Comparison of ENCODE assay signal across 23 mouse cellular contexts in genomic region chr7:45597013-45597412, GRCm38 (mm10). TPM values are rescaled to one million over a fixed set of nuclear protein-coding genes. Genes with fewer than 3 reads are reported as not detected.
A peak's percentile ranks its signal among the peaks of the same experiment; 100 is the strongest.
DNase-seq lines count a peak whose midpoint lies in the region; ATAC-seq and TF ChIP-seq lines count a peak whose summit lies in the region.
"Had no signal": no experiment of that assay in that cellular context is flagged by ENCODE, and none has a peak within 500 bp of the region (broad histone marks: within the 10 kb centered on the region; RNA-seq: fewer than 3 reads in every experiment).

No protein-coding gene starts in this region.

- H3K27me3 ChIP-seq in liver, adult 2 months (ENCODE audit: control insufficient read depth, insufficient read depth, low read length) = no peaks in the 10 kb centered on the region
- H3K27me3 ChIP-seq in liver, embryonic 12.5 days (replicated peaks) = no peaks in the 10 kb centered on the region
- no peaks in the 10 kb centered on the region for H3K27me3 ChIP-seq in liver, postnatal 0 days (ENCODE audit: insufficient read depth, low read length)
- H3K27me3 ChIP-seq: CH12.LX, Patski had no signal

- WGBS in liver, adult 2 months = 45% methylated on average over 5 of the region's 5 CpGs
- 69% methylated on average over 5 of the region's 5 CpGs for WGBS in liver, embryonic 12.5 days (ENCODE audit: insufficient replicate concordance)
- 65% methylated on average over 5 of the region's 5 CpGs for WGBS in liver, postnatal 0 days (ENCODE audit: insufficient replicate concordance)

- ATAC-seq in liver, embryonic 12.5 days = no peak
- peak; percentile 53 for ATAC-seq in liver, postnatal 0 days
- ATAC-seq: activated CD4-positive, CD25-positive, alpha-beta regulatory T cell, adult 4 months; CD4-positive, CD25-positive, alpha-beta regulatory T cell, adult 4 months; Patski had no signal

- H3K79me2 ChIP-seq in liver, adult 2 months (ENCODE audit: control insufficient read depth, insufficient read depth, low read length) = no peaks in the 10 kb centered on the region

- TF ChIP-seq POLR2A in liver, adult 2 months (IDR thresholded peaks at IDR 0.05; ENCODE audit: extremely low read depth, insufficient read depth, low read length) = no peak

- no peak overlapping the region for H3K4me2 ChIP-seq in liver, embryonic 12.5 days
- no peak overlapping the region for H3K4me2 ChIP-seq in liver, postnatal 0 days (ENCODE audit: low read depth, low read length)

- TF ChIP-seq CTCF in liver, adult 2 months (IDR thresholded peaks at IDR 0.05; ENCODE audit: low read depth, low read length) = no peak
- TF ChIP-seq CTCF in liver, postnatal 0 days (IDR thresholded peaks at IDR 0.05; ENCODE audit: low read depth) = no peak

- TF ChIP-seq EP300 in liver, postnatal 0 days (IDR thresholded peaks at IDR 0.05; ENCODE audit: low read depth) = no peak

- no peaks in the 10 kb centered on the region for H3K36me3 ChIP-seq in liver, adult 2 months (ENCODE audit: control insufficient read depth, insufficient read depth, low read length)
- no peaks in the 10 kb centered on the region for H3K36me3 ChIP-seq in liver, embryonic 12.5 days
- no peaks in the 10 kb centered on the region for H3K36me3 ChIP-seq in liver, postnatal 0 days (replicated peaks; ENCODE audit: insufficient read depth, low read length)
- H3K36me3 ChIP-seq: G1E had no signal

- no peak overlapping the region for H3K4me3 ChIP-seq in liver, adult 2 months (ENCODE audit: insufficient read depth, low read depth, low read length)
- H3K4me3 ChIP-seq in liver, embryonic 12.5 days = no peak overlapping the region
- H3K4me3 ChIP-seq in liver, postnatal 0 days (ENCODE audit: low read depth, low read length) = no peak overlapping the region

- H3K9ac ChIP-seq in liver, adult 2 months (ENCODE audit: low read depth, low read length) = no peak overlapping the region
- H3K9ac ChIP-seq in liver, embryonic 12.5 days = no peak overlapping the region
- no peak overlapping the region for H3K9ac ChIP-seq in liver, postnatal 0 days (replicated peaks)

- DNase-seq in liver, adult 2 months (ENCODE audit: extremely low read depth, low read depth, low spot score) = peak; percentile 77
- DNase-seq in liver, postnatal 0 days = no peak
- DNase-seq in liver = no peak
- DNase-seq: adrenal gland, adult 2 months; adrenal gland, adult 8-10 months; adrenal gland, postnatal 10 days; adrenal gland, postnatal 14 days; adrenal gland, postnatal 25 days; adrenal gland, postnatal 36 days; B cell, adult 2 months; cerebellum, adult 11 months; cerebellum, adult 11-12 months; cerebellum, adult 18-20 months had no signal

- no peaks in the 10 kb centered on the region for H3K9me3 ChIP-seq in liver, embryonic 12.5 days (replicated peaks)
- H3K9me3 ChIP-seq in liver, postnatal 0 days (ENCODE audit: low read length) = no peaks in the 10 kb centered on the region
- H3K9me3 ChIP-seq: G1E had no signal

- no peak overlapping the region for H3K27ac ChIP-seq in liver, adult 2 months (replicated peaks; ENCODE audit: insufficient read depth, low read depth, low read length)
- no peak overlapping the region for H3K27ac ChIP-seq in liver, embryonic 12.5 days
- H3K27ac ChIP-seq in liver, postnatal 0 days (ENCODE audit: low read depth) = peak overlapping the region; percentile 29; the same call in 1 of the 2 replicates

- H3K4me1 ChIP-seq in liver, adult 2 months (ENCODE audit: control insufficient read depth, insufficient read depth, low read length) = peaks cover 11% of the 10 kb centered on the region
- H3K4me1 ChIP-seq in liver, embryonic 12.5 days = peaks cover 12% of the 10 kb centered on the region
- H3K4me1 ChIP-seq in liver, postnatal 0 days (ENCODE audit: insufficient read depth) = peaks cover 10% of the 10 kb centered on the region

RNA-seq across cellular contexts. Expression of gene Fgf21, which starts 18.3 kb away (rescaled TPM):
- total RNA-seq in liver, adult 2 months (2014; rRNA removed) = 0.94 and 1.0 TPM in 2 replicates
- 3.7 and 4.3 TPM in 2 replicates for polyA plus RNA-seq in liver, adult 2 months (2012; rRNA removed)
- polyA plus RNA-seq in liver, embryonic 12.5 days (2016; fragmentation: Nextera tagmentation; extraction: Ambion mirVana) = not detected in 2 replicates
- 7.6 and 7.8 TPM in 2 replicates for polyA plus RNA-seq in liver, postnatal 0 days (2015; fragmentation: Nextera tagmentation; extraction: Ambion mirVana)
- total RNA-seq: adrenal gland, adult 2 months; adrenal gland, adult 8-10 months; adrenal gland, postnatal 25 days; MEL had no signal
- polyA plus RNA-seq: activated CD4-positive, CD25-positive, alpha-beta regulatory T cell, adult 4 months; brain, embryonic 14.5 days; CD4-positive, CD25-positive, alpha-beta regulatory T cell, adult 4 months; G1E had no signal

RNA-seq across cellular contexts. Expression of gene Fut1, which starts 20.1 kb away (rescaled TPM):
- not detected in 2 replicates for total RNA-seq in liver, adult 2 months (2014; rRNA removed)
- polyA plus RNA-seq in liver, adult 2 months (2012; rRNA removed) = 0.15 and 0.21 TPM in 2 replicates
- polyA plus RNA-seq in liver, embryonic 12.5 days (2016; fragmentation: Nextera tagmentation; extraction: Ambion mirVana) = 0.15 TPM in 1 of 2 replicates, not detected in the other
- 0.56 TPM in 1 of 2 replicates, not detected in the other for polyA plus RNA-seq in liver, postnatal 0 days (2015; fragmentation: Nextera tagmentation; extraction: Ambion mirVana)
- total RNA-seq: adrenal gland, adult 18-20 months; adrenal gland, adult 2 months; adrenal gland, adult 8-10 months; adrenal gland, postnatal 25 days; adrenal gland, postnatal 36 days; MEL had no signal
- polyA plus RNA-seq: activated CD4-positive, CD25-positive, alpha-beta regulatory T cell, adult 4 months; adrenal gland, adult 2 months; CD4-positive, CD25-positive, alpha-beta regulatory T cell, adult 4 months; G1E had no signal

RNA-seq across cellular contexts. Expression of gene Izumo1, which starts 24.6 kb away (rescaled TPM):
- 0.09 TPM in 1 of 2 replicates, not detected in the other for total RNA-seq in liver, adult 2 months (2014; rRNA removed)
- 0.04 and 0.13 TPM in 2 replicates for polyA plus RNA-seq in liver, adult 2 months (2012; rRNA removed)
- polyA plus RNA-seq in liver, embryonic 12.5 days (2016; fragmentation: Nextera tagmentation; extraction: Ambion mirVana) = 0.20 and 0.23 TPM in 2 replicates
- polyA plus RNA-seq in liver, postnatal 0 days (2015; fragmentation: Nextera tagmentation; extraction: Ambion mirVana) = 0.09 TPM in 1 of 2 replicates, not detected in the other
- total RNA-seq: MEL had no signal
- polyA plus RNA-seq: activated CD4-positive, CD25-positive, alpha-beta regulatory T cell, adult 4 months; C2C12; CD4-positive, CD25-positive, alpha-beta regulatory T cell, adult 4 months had no signal

RNA-seq across cellular contexts. Expression of gene Bcat2, which starts 27.1 kb away (rescaled TPM):
- total RNA-seq in liver, adult 2 months (2014; rRNA removed) = 14.7 and 18.1 TPM in 2 replicates
- 41.0 and 54.5 TPM in 2 replicates for polyA plus RNA-seq in liver, adult 2 months (2012; rRNA removed)
- 50.4 and 54.7 TPM in 2 replicates for polyA plus RNA-seq in liver, embryonic 12.5 days (2016; fragmentation: Nextera tagmentation; extraction: Ambion mirVana)
- 32.3 and 38.9 TPM in 2 replicates for polyA plus RNA-seq in liver, postnatal 0 days (2015; fragmentation: Nextera tagmentation; extraction: Ambion mirVana)

RNA-seq across cellular contexts. Expression of gene Rasip1, which starts 30.3 kb away (rescaled TPM):
- 2.3 and 4.3 TPM in 2 replicates for total RNA-seq in liver, adult 2 months (2014; rRNA removed)
- polyA plus RNA-seq in liver, adult 2 months (2012; rRNA removed) = 3.6 and 5.1 TPM in 2 replicates
- polyA plus RNA-seq in liver, embryonic 12.5 days (2016; fragmentation: Nextera tagmentation; extraction: Ambion mirVana) = 10.5 and 11.8 TPM in 2 replicates
- polyA plus RNA-seq in liver, postnatal 0 days (2015; fragmentation: Nextera tagmentation; extraction: Ambion mirVana) = 3.4 and 3.6 TPM in 2 replicates
- polyA plus RNA-seq: C2C12 had no signal
